Comparison of ENCODE assay signal across 8 mouse cellular contexts in genomic region chr4:136021549-136022047, GRCm38 (mm10). TPM values are rescaled to one million over a fixed set of nuclear protein-coding genes. Genes with fewer than 3 reads are reported as not detected.
DNase-seq lines count a peak whose midpoint lies in the region; ATAC-seq and TF ChIP-seq lines count a peak whose summit lies in the region.

Gene Eloa (minus strand): TSS chr4:136021763.

- POLR2A ChIA-PET in Patski (lab: Charles Lee) = no interaction called here

- no peaks in the 10 kb centered on the region for H3K27me3 ChIP-seq in Patski
- H3K27me3 ChIP-seq in hindbrain, embryonic 13.5 days = no peaks in the 10 kb centered on the region

- under 1% methylated on average over 37 of the region's 48 CpGs for WGBS in hindbrain, embryonic 13.5 days

- in situ Hi-C loops in Patski (cut with MboI; ENCODE audit: low pct_unique_long_range_greater_than_20kb) = no loop called here

- CTCF ChIA-PET in Patski (lab: Charles Lee) = no interaction called here

- peak within 1 kb of the TSS; percentile 83 for H3K4me2 ChIP-seq in hindbrain, embryonic 13.5 days

- no peaks in the 10 kb centered on the region for H3K9me3 ChIP-seq in hindbrain, embryonic 13.5 days

- H3K4me3 ChIP-seq in hindbrain, embryonic 13.5 days = peak within 1 kb of the TSS; percentile 96

- H3K36me3 ChIP-seq in hindbrain, embryonic 13.5 days = no peaks in the 10 kb centered on the region

- peak within 1 kb of the TSS; percentile 88 for H3K27ac ChIP-seq in hindbrain, embryonic 13.5 days

- TF ChIP-seq CTCF in Patski (IDR thresholded peaks at IDR 0.05) = no peak

- peak; percentile 94 for ATAC-seq in Patski
- ATAC-seq in hindbrain, embryonic 13.5 days (ENCODE audit: low FRiP score) = peak; percentile 98

- H3K9ac ChIP-seq in hindbrain, embryonic 13.5 days = peak within 1 kb of the TSS; percentile 96

- peak; percentile 83 for DNase-seq in Patski (ENCODE audit: low read depth, low spot score)
- DNase-seq in cerebellum, postnatal 14 days = peak; percentile 99
- peak; percentile 98 to 99 for DNase-seq in frontal cortex, postnatal 14 days (ENCODE audit: low spot score in 2 of 2)
- peak; percentile 95 to 96 for DNase-seq in layer of hippocampus, postnatal 25 days (ENCODE audit: extremely low spot score in 1 of 2, low spot score in 1 of 2)
- DNase-seq in lung, postnatal 25 days (ENCODE audit: low spot score) = peak; percentile 100
- peak; percentile 100 for DNase-seq in retina, embryonic 14.5 days (ENCODE audit: low spot score)
- DNase-seq in thymus, postnatal 4 days = peak; percentile 100

- H3K4me1 ChIP-seq in hindbrain, embryonic 13.5 days (replicated peaks) = peaks cover 19% of the 10 kb centered on the region

RNA-seq across cellular contexts. Expression of gene Eloa, which starts in this region (rescaled TPM):
- 22.6 TPM for polyA plus RNA-seq in Patski (2021)
- 27.7 and 28.6 TPM in 2 replicates for polyA plus RNA-seq in hindbrain, embryonic 13.5 days (2015; fragmentation: Nextera tagmentation; extraction: Ambion mirVana)
- 10 to 100 TPM; 31.3 to 31.4 TPM for total RNA-seq in layer of hippocampus, postnatal 25 days (2021)

Comparison
In these comparisons a context has a peak if more than half of its experiments do, and no peak if none do; other contexts are left out.
1. Peak in every context shown above with its lines: DNase-seq, ATAC-seq, H3K4me3 ChIP-seq and H3K27ac ChIP-seq.